Mouse (Mus musculus) limb, embryonic 11.5 days (tissue): Measurements from ENCODE around the gene Strn4. TPM values are rescaled to one million over a fixed set of nuclear protein-coding genes. Genes with fewer than 3 reads are reported as not detected.

Source experiments
- ATAC-seq: fragments of 200-750 bp; cut with Nextera tagmentation; 2 replicates; pipeline ENCODE4 v1.8.0; 2017; ENCODE audit warnings: low read depth; ENCODE audit not compliant: insufficient number of reproducible peaks, low FRiP score, low TSS enrichment
- DNase-seq: peaks from one replicate; pipeline ENCODE4 v3.0.0-alpha.2; 2015; ENCODE audit warnings: low spot score
- H3K27ac ChIP-seq: fragments of 300-500 bp; sonication (generic); replicated peaks from 2 replicates; pipeline ENCODE4 v1.5.1; 2014; ENCODE audit warnings: low read depth, mild to moderate bottlenecking, low read length
- H3K27me3 ChIP-seq: fragments of 300-500 bp; sonication (generic); 2 replicates; pipeline ENCODE4 v1.6.1; 2014; ENCODE audit warnings: mild to moderate bottlenecking, low read length, mixed read lengths; ENCODE audit not compliant: control insufficient read depth, insufficient read depth
- H3K36me3 ChIP-seq: fragments of 300-500 bp; sonication (generic); 2 replicates; pipeline ENCODE4 v1.6.1; 2014; ENCODE audit warnings: mild to moderate bottlenecking, low read length, moderate library complexity, mixed read lengths; ENCODE audit not compliant: control insufficient read depth, insufficient read depth
- H3K4me1 ChIP-seq: fragments of 300-500 bp; sonication (generic); 2 replicates; pipeline ENCODE4 v1.6.1; 2014; ENCODE audit warnings: low read length, mixed read lengths; ENCODE audit not compliant: control insufficient read depth, insufficient read depth
- H3K4me2 ChIP-seq: fragments of 300-500 bp; sonication (generic); 2 replicates; pipeline ENCODE4 v1.6.1; 2014; ENCODE audit warnings: low read depth, mild to moderate bottlenecking, moderate library complexity; ENCODE audit not compliant: severe bottlenecking
- H3K4me3 ChIP-seq: fragments of 300-500 bp; sonication (generic); 2 replicates; pipeline ENCODE4 v1.5.1; 2014; ENCODE audit warnings: low read depth, low read length
- H3K9ac ChIP-seq: fragments of 300-500 bp; sonication (generic); 2 replicates; pipeline ENCODE4 v1.6.1; 2014; ENCODE audit warnings: mild to moderate bottlenecking, low read length
- H3K9me3 ChIP-seq: fragments of 300-500 bp; sonication (generic); 2 replicates; pipeline ENCODE4 v1.6.1; 2016; ENCODE audit warnings: low read length; ENCODE audit not compliant: control insufficient read depth
- WGBS: fragments of 180-500 bp; shearing (Covaris S2); extraction: QIAGEN DNeasy Blood & Tissue Kit; methylation state at CpG from one replicate; pipeline ENCODE4 v1.1.7; 2014; 5-methylcytosine and 5-hydroxymethylcytosine counted together
- polyA plus RNA-seq: library from polyadenylated mRNA; unstranded; fragments of >200 nt; fragmentation: Nextera tagmentation; extraction: Ambion mirVana; gene quantifications from 2 replicates; pipeline ENCODE4 v1.2.1, GENCODE M21; 2014

The Strn4 gene
- polyA plus RNA-seq, 1 experiment from 2014 or later = 128 TPM

DNA sequence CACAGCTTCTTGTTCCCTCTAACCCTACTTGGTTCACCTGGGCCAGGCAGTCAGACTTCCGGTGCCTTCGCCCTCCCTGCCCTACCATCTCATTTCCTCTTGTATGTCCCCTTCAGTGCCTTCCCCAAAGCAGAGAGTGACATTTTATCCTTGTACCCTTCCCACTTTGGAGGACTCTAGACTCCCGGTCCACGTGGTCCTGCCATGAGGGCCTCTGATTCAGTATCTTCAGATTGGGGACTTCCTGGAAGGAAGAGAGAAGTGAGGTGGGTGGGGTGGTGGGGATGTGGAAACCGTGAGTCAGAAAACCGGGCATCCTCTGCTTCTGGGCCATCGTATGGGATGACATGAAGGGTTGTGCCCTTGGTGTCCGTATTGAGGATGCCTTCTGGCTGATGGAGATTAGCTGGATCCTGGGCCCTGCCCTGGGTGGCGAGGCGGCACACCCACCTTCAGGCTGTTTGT, 32.4 kb upstream of the Strn4 start:
- peaks cover 22% of the 10 kb centered on the region for H3K4me1 ChIP-seq
- 16% methylated on average over 10 of the region's 10 CpGs for WGBS
- no peaks in the 10 kb centered on the region for H3K27me3 ChIP-seq
- peak overlapping the region; percentile 99 for H3K4me2 ChIP-seq
- H3K27ac ChIP-seq = no peak overlapping the region
- peak overlapping the region; percentile 77 for H3K4me3 ChIP-seq
- peak overlapping the region; percentile 51 for H3K9ac ChIP-seq
- DNase-seq = no peak
- ATAC-seq = no peak
- no peaks in the 10 kb centered on the region for H3K9me3 ChIP-seq
- no peaks in the 10 kb centered on the region for H3K36me3 ChIP-seq

DNA sequence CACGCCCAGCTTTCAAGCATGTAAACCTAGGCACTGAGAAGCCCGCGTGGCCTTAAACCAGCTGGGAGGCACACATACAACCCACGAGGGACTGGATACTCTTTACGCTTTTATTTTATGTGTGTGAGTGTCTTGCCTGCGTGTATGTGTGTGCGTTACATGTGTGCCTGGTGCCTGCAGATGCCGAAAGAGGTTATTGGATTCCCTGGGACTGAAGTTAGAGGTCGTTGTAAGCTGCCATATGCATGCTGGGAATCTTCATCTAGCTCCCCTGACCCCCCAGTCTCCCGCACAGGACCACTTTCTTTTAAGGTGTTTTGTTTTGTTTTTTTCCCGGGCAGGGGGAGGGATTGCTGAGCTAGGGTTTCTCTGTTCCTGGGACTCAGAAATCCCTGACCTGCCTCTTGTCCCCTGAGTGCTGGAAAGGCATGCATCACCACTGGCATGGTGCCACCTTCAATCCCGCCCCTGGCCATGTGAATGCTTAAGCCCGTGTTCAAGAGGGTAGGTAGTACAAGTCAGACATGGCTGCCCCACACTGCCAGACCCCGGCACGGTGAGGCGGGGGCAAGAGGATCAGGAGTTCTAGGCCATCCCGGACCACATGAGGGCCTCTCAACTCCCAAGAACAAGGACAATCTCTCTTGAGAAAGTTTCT, 31.8 kb upstream of the Strn4 start:
- no peak for ATAC-seq
- Histone ChIP-seq H3K27ac (no peak overlapping the region), H3K4me1 (peaks cover 22% of the 10 kb centered on the region), H3K4me3 (peak overlapping the region; percentile 77), H3K27me3 (no peaks in the 10 kb centered on the region), H3K9me3 (no peaks in the 10 kb centered on the region), H3K4me2 (peak overlapping the region; percentile 99), H3K36me3 (0 out of 2 replicates have a peak, but pooled peaks cover 1% of the 10 kb centered on the region), H3K9ac (peak overlapping the region; percentile 51)
- WGBS = 44% methylated on average over 17 of the region's 17 CpGs
- peak; percentile 25 for DNase-seq

DNA sequence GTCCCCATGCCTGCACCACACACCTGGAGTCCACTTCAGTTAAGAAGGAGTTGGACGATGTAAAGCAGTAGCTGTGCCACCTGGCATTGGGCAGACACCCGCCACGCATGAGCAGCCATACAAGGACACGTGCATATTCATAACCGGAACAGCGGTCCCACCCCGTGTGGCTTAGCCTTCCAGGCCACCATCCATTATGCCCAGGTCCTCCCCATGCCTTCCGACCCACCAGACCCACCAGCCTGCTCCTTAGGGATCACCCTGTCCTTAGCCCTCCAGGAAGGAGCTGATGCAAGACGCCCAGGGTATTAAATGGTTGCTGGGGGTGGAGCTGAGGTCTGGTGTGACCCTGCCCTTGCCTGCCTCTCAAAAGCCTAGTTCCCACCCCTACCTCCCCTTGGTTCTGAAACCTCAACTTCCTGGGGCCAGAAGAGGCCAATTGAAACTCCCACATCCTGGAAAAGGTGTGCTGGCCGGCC, 31.2 kb upstream of the Strn4 start:
- no peaks in the 10 kb centered on the region for H3K27me3 ChIP-seq
- no peak overlapping the region for H3K4me3 ChIP-seq
- 0 out of 2 replicates have a peak, but pooled peaks cover 3% of the 10 kb centered on the region for H3K36me3 ChIP-seq
- 74% methylated on average over 10 of the region's 10 CpGs for WGBS
- ATAC-seq = no peak
- peak overlapping the region; percentile 99; the same call in 1 of the 2 replicates for H3K4me2 ChIP-seq
- no peaks in the 10 kb centered on the region for H3K9me3 ChIP-seq
- peaks cover 22% of the 10 kb centered on the region for H3K4me1 ChIP-seq
- no peak overlapping the region; the same call in 1 of the 2 replicates for H3K9ac ChIP-seq
- no peak for DNase-seq
- no peak overlapping the region for H3K27ac ChIP-seq

DNA sequence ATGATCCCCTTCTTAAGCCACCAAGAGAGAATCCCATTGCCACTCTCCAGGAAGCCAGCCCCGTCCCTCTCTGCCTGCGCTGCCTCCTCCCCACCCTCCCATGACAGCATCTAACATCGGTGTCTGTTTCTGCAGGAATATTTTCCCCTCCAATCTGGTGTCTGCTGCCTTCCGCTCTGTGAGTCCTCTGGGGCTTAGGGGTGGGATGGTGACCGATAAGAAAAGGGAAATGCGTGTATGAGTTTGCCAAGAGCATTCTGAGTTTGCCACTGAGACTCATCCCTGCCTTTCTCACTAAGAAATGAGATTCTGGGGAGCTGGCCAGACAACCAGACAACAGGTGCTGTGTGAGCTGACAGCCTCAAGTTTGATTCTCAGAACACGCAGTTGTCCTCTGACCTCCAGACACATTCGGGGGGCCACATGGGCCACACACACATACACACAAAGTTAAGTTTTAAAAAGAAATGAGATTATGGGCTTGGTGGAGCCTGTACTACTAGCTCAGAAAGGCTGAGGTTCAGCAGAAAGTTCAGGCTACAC, 30.1 kb upstream of the Strn4 start:
- no peak for DNase-seq
- Histone ChIP-seq H3K4me1 (peaks cover 22% of the 10 kb centered on the region), H3K9me3 (no peaks in the 10 kb centered on the region), H3K36me3 (0 out of 2 replicates have a peak, but pooled peaks cover 4% of the 10 kb centered on the region), H3K4me3 (no peak overlapping the region), H3K27ac (no peak overlapping the region), H3K27me3 (no peaks in the 10 kb centered on the region), H3K4me2 (no peak overlapping the region), H3K9ac (no peak overlapping the region)
- no peak for ATAC-seq
- WGBS = 89% methylated on average over 8 of the region's 8 CpGs

DNA sequence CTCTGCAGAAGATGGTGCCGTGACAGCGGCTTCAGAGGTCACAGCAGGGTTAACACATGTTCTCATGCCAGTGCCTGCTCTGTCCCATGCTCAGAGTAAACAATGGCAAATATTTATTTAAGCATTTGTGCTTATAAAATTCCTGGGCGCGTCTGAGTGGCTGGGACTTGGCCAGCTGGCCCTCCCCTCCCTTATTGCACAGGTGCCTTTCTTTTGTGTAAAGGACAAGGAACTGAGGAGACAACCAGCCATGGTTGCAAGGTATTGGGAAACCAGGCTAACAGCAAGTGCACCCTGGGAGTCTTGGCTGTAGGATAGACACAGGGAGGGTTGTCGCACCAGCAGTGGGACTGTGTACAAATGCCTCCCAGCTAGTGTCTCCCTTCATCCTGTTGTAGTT, 23.4 kb upstream of the Strn4 start:
- Histone ChIP-seq H3K4me3 (no peak overlapping the region), H3K4me2 (no peak overlapping the region), H3K9me3 (no peaks in the 10 kb centered on the region), H3K4me1 (no peaks in the 10 kb centered on the region), H3K9ac (no peak overlapping the region), H3K27ac (no peak overlapping the region), H3K36me3 (peaks cover 8% of the 10 kb centered on the region), H3K27me3 (no peaks in the 10 kb centered on the region)
- DNase-seq = no peak
- 81% methylated on average over 5 of the region's 5 CpGs for WGBS
- no peak for ATAC-seq

DNA sequence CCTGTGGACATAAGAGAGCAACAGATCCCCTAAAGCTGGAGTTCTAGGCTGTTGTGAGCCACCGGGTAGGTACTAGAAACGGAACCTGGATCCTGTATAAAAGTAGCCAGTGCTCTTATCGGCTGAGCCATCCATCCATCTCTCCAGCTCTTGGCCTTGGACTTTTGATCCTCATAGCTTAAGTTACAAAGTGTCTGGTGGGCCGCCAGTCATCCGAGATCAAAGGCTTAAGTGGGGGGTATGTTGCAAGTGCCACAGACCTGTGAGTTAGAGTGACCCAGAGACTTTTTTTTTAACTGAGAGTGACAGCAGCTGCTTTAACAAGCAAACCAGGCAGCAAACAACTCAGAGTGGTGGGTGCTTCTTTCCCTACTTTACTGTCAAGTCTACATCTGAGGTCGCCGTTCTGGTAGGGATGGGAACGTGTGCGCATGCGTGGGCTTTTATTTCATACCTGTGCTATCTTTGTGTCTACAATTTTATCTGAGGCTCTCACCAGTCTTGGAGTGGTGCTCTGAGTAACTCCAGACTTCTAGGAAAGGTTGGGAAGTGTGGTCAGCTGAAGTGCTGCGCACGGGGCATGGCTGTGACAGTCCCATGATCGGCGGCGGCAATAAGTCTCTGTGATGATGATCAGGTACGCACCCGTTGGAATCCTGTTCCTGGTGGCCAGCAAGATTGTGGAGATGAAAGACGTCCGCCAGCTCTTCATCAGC, 22.5 kb upstream of the Strn4 start:
- H3K4me3 ChIP-seq = no peak overlapping the region
- no peaks in the 10 kb centered on the region for H3K9me3 ChIP-seq
- peaks cover 10% of the 10 kb centered on the region for H3K36me3 ChIP-seq
- no peak overlapping the region for H3K9ac ChIP-seq
- no peak overlapping the region for H3K4me2 ChIP-seq
- 87% methylated on average over 19 of the region's 19 CpGs for WGBS
- no peak for ATAC-seq
- H3K4me1 ChIP-seq = no peaks in the 10 kb centered on the region
- H3K27me3 ChIP-seq = no peaks in the 10 kb centered on the region
- no peak overlapping the region for H3K27ac ChIP-seq
- no peak for DNase-seq

DNA sequence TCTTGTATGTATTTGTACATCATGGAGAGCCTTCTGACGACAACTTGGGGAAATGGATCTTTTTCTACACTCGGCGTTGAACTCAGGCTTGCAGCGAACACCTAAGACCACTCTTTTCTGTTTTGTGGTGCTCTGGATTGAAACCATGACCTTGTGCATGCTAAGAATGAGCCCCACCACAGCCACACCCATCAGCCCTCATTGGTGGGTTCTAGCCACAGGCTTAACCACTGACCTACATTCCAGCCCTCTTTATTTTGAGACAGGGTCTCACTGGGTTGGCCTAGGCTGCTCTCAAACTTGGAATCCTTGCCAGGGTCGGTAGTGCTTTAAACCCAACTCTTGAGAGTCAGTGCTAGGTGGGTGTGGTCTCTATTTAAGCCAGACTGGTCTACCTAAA, 20.8 kb upstream of the Strn4 start:
- Histone ChIP-seq H3K36me3 (peaks cover 11% of the 10 kb centered on the region), H3K9me3 (no peaks in the 10 kb centered on the region), H3K27me3 (no peaks in the 10 kb centered on the region), H3K4me2 (no peak overlapping the region), H3K4me3 (no peak overlapping the region), H3K4me1 (no peaks in the 10 kb centered on the region), H3K9ac (no peak overlapping the region), H3K27ac (no peak overlapping the region)
- no peak for ATAC-seq
- DNase-seq = no peak
- WGBS = 92% methylated on average over 5 of the region's 5 CpGs

DNA sequence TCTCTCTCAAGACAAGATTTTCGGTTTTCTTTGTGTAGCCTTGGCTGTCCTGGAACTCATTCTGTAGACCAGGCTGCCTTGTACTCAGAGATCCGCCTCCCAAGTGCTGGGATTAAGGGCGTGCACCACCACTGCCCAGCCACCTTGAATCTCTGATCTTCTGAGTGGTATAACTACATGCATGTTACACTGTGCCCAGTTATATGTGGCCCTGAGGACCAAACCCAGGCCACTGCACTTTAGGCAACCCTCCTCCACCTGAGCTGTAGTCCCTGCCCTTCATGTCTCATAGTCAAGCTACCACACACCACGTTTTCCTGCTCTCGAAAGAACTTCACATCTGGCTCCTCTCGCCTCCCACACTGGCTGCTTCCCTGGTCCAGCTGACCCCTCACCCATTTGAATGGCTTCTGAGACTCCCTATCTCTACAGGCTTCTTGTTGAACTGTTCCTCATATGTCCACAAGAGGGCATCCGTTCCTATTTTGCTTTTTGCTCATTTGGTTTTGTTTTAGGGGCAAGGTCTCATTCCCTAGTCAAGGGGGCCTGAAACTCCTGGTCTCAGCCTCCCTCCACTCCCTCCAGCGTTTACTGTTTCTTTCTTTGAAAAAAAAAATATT, 11.2 kb upstream of the Strn4 start:
- Histone ChIP-seq H3K27me3 (no peaks in the 10 kb centered on the region), H3K36me3 (no peaks in the 10 kb centered on the region; the same call in 1 of the 2 replicates), H3K4me1 (no peaks in the 10 kb centered on the region), H3K27ac (no peak overlapping the region), H3K4me3 (no peak overlapping the region), H3K4me2 (no peak overlapping the region), H3K9ac (no peak overlapping the region), H3K9me3 (no peaks in the 10 kb centered on the region)
- ATAC-seq = peak; percentile 37; the same call in 1 of the 2 replicates
- 36% methylated on average over 8 of the region's 8 CpGs for WGBS
- DNase-seq = peak; percentile 35
